Mouse (Mus musculus) c-Kit-negative CD71-positive TER-119-positive erythroid progenitor cells, embryonic 14.5 days (primary cell): ENCODE data around the gene Emc8.

Experiments used
- DNase-seq: peaks from one replicate; pipeline ENCODE4 v3.0.0-alpha.2; 2013; ENCODE audit warnings: low read depth, low spot score

The Emc8 gene

DNA sequence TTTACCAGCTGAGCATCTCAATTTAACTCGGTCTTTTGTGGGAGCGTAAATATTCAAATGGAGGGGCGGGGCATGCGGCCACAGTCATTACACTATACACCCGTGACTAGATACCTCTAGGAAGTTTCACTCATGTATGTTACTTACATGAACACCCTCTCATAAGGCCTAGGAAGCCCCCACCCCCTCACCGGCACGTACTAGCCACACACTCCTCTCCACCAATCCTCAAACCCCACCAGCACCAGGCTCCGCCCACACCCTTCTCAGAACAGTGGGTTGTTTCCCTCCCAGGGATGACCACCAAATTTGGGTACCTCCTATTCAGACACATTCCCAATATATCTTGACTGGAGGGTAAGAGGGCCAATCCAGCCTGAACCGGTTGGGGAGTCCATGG, 60.9 kb downstream of the Emc8 start:
- DNase-seq: no peak
